Mouse (Mus musculus): ENCODE measurements at regions not wholly inside any gene's neighbourhood (a gene's known extent, or its start where the extent isn't known, plus 50 kb on each side); places are given as distances from the start of the nearest gene placed in this dataset.

GRCm38 (mm10) chr2:27812946-27813345 lies 73.3 kb upstream of the Col5a1 start:
- no peaks in the 10 kb centered on the region for H3K4me1 ChIP-seq (ENCODE audit: control insufficient read depth, insufficient read depth, low read length)
- no peaks in the 10 kb centered on the region for H3K9me3 ChIP-seq (ENCODE audit: control insufficient read depth, low read length)
- H3K27ac ChIP-seq (ENCODE audit: low read depth, low read length) = no peak overlapping the region
- ATAC-seq (ENCODE audit: low read depth) = no peak
- no peaks in the 10 kb centered on the region for H3K36me3 ChIP-seq (ENCODE audit: control insufficient read depth, insufficient read depth, low read length)
- no peaks in the 10 kb centered on the region for H3K27me3 ChIP-seq (ENCODE audit: control insufficient read depth, insufficient read depth, low read length)
- no peak overlapping the region for H3K4me3 ChIP-seq (ENCODE audit: low read depth, low read length)
- H3K4me2 ChIP-seq (ENCODE audit: low read depth, low read length) = no peak overlapping the region
- WGBS = 76% methylated on average over 3 of the region's 3 CpGs
- no peak overlapping the region for H3K9ac ChIP-seq (replicated peaks; ENCODE audit: low read depth, low read length)

- ATAC-seq (ENCODE audit: low read depth) = no peak
- Histone ChIP-seq H3K27ac (ENCODE audit: low read depth, low read length) (no peak overlapping the region), H3K4me3 (ENCODE audit: low read depth, low read length) (no peak overlapping the region), H3K9me3 (ENCODE audit: control insufficient read depth, low read length) (no peaks in the 10 kb centered on the region), H3K4me1 (ENCODE audit: control insufficient read depth, insufficient read depth, low read length) (no peaks in the 10 kb centered on the region), H3K36me3 (ENCODE audit: control insufficient read depth, insufficient read depth, low read length) (no peaks in the 10 kb centered on the region), H3K4me2 (ENCODE audit: low read depth, low read length) (no peak overlapping the region), H3K9ac (replicated peaks; ENCODE audit: low read depth, low read length) (no peak overlapping the region), H3K27me3 (ENCODE audit: control insufficient read depth, insufficient read depth, low read length) (no peaks in the 10 kb centered on the region)
- 69% methylated on average over 6 of the region's 6 CpGs for WGBS
Measured at GRCm38 (mm10) chr2:27813370-27813769, 72.9 kb upstream of the Col5a1 start.

DNA sequence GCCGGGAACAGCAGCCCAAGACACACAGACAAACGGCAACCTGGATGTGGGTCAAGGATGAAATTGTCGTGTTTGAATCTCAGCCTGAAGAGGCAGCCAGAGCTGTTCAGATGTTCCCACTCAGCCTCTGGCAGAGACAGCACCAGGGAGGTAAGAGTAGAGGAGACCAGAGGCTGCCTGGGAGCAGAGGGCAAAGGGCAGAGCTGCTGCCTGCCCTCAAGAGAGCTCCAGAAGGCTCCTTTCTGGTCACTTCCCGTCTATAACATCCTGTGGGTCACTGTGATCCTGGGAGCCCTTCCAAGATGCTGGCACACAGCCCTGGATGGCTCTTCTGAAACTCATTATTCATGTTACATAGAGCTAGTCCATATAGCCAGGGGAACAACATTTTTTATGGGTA lies 67.6 kb upstream of the Col5a1 start:
- Histone ChIP-seq H3K4me2 (ENCODE audit: low read depth, low read length) (no peak overlapping the region), H3K9me3 (ENCODE audit: control insufficient read depth, low read length) (no peaks in the 10 kb centered on the region), H3K36me3 (ENCODE audit: control insufficient read depth, insufficient read depth, low read length) (no peaks in the 10 kb centered on the region), H3K9ac (replicated peaks; ENCODE audit: low read depth, low read length) (no peak overlapping the region), H3K27ac (ENCODE audit: low read depth, low read length) (no peak overlapping the region), H3K4me1 (ENCODE audit: control insufficient read depth, insufficient read depth, low read length) (no peaks in the 10 kb centered on the region), H3K27me3 (ENCODE audit: control insufficient read depth, insufficient read depth, low read length) (no peaks in the 10 kb centered on the region), H3K4me3 (ENCODE audit: low read depth, low read length) (no peak overlapping the region)
- ATAC-seq (ENCODE audit: low read depth) = no peak
- WGBS = 61% methylated on average over 4 of the region's 4 CpGs

DNA sequence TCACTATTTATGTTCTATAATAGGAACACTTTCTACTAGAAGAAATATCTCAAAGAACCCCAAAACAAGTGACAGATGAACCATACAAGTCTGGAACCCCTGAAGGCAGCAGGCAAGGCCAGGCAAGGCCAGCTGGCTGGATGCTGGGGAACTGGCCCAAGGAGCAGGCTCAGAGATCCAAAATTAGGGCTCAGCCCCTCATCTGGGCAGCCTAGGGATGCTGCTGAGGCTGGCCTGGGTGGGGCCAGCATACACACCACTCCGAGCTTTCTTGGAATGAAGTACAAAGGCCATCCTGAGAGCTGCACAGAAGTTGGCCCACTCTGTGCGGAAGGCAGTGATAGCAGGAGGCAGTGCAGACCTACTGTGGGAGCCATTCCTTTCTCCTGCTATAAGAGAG lies 59.4 kb upstream of the Col5a1 start:
- no peaks in the 10 kb centered on the region for H3K36me3 ChIP-seq (ENCODE audit: control insufficient read depth, insufficient read depth, low read length)
- no peak overlapping the region for H3K27ac ChIP-seq (ENCODE audit: low read depth, low read length)
- H3K9me3 ChIP-seq (ENCODE audit: control insufficient read depth, low read length) = no peaks in the 10 kb centered on the region
- no peaks in the 10 kb centered on the region for H3K27me3 ChIP-seq (ENCODE audit: control insufficient read depth, insufficient read depth, low read length)
- WGBS = 88% methylated on average over 2 of the region's 2 CpGs
- H3K9ac ChIP-seq (replicated peaks; ENCODE audit: low read depth, low read length) = no peak overlapping the region
- H3K4me1 ChIP-seq (ENCODE audit: control insufficient read depth, insufficient read depth, low read length) = no peaks in the 10 kb centered on the region
- ATAC-seq (ENCODE audit: low read depth) = no peak
- no peak overlapping the region for H3K4me2 ChIP-seq (ENCODE audit: low read depth, low read length)
- no peak overlapping the region for H3K4me3 ChIP-seq (ENCODE audit: low read depth, low read length)

DNA sequence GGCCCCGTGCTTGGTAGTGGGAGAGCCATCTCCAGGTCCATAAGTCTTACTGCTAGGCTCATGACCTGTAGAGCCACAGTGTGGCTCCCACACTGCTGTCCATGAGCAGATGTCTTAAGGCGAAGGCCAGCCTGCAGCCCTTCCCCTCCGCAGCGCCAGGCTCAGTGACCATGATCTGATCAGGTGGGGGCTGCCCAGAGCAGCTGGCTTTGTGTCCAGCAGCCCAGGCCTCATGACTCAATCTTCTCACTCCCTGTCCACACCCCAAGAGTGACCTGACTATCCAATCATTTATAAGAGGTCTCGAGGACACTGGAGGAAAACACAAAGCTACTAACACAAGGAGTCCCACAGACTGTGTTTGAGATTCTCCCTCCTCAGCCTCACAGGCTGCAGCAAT lies 58.6 kb upstream of the Col5a1 start:
- Histone ChIP-seq H3K36me3 (ENCODE audit: control insufficient read depth, insufficient read depth, low read length) (no peaks in the 10 kb centered on the region), H3K9me3 (ENCODE audit: control insufficient read depth, low read length) (no peaks in the 10 kb centered on the region), H3K27me3 (ENCODE audit: control insufficient read depth, insufficient read depth, low read length) (no peaks in the 10 kb centered on the region), H3K27ac (ENCODE audit: low read depth, low read length) (no peak overlapping the region), H3K4me1 (ENCODE audit: control insufficient read depth, insufficient read depth, low read length) (no peaks in the 10 kb centered on the region), H3K4me2 (ENCODE audit: low read depth, low read length) (no peak overlapping the region), H3K9ac (replicated peaks; ENCODE audit: low read depth, low read length) (no peak overlapping the region), H3K4me3 (ENCODE audit: low read depth, low read length) (no peak overlapping the region)
- no peak for ATAC-seq (ENCODE audit: low read depth)
- 91% methylated on average over 5 of the region's 5 CpGs for WGBS

DNA sequence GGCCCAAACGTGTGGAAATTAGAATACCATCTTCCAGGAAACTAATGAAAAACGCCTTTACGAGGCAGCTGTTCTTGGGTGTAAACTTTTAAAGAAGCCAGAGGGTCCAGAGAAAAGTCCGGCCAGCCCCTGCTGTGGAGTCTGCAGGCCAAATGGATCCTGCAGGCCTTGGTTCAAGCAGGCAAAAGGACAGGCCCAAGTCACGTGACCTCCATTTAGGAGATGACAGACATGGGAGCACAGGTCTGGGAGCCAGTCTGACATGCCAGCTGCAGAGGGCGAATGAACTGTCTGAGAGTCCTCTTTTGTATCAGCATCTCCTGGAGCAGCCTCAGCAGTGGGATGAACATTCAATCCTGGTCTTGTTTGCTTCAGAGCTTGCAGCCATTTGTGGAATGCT lies 58.0 kb upstream of the Col5a1 start:
- Histone ChIP-seq H3K36me3 (ENCODE audit: control insufficient read depth, insufficient read depth, low read length) (no peaks in the 10 kb centered on the region), H3K9ac (replicated peaks; ENCODE audit: low read depth, low read length) (no peak overlapping the region), H3K4me1 (ENCODE audit: control insufficient read depth, insufficient read depth, low read length) (no peaks in the 10 kb centered on the region), H3K27me3 (ENCODE audit: control insufficient read depth, insufficient read depth, low read length) (no peaks in the 10 kb centered on the region), H3K27ac (ENCODE audit: low read depth, low read length) (no peak overlapping the region), H3K9me3 (ENCODE audit: control insufficient read depth, low read length) (no peaks in the 10 kb centered on the region), H3K4me2 (ENCODE audit: low read depth, low read length) (no peak overlapping the region), H3K4me3 (ENCODE audit: low read depth, low read length) (no peak overlapping the region)
- no peak for ATAC-seq (ENCODE audit: low read depth)
- 76% methylated on average over 6 of the region's 6 CpGs for WGBS

- no peak overlapping the region for H3K4me2 ChIP-seq (ENCODE audit: low read depth, low read length)
- H3K9me3 ChIP-seq (ENCODE audit: control insufficient read depth, low read length) = no peaks in the 10 kb centered on the region
- H3K4me1 ChIP-seq (ENCODE audit: control insufficient read depth, insufficient read depth, low read length) = no peaks in the 10 kb centered on the region
- H3K36me3 ChIP-seq (ENCODE audit: control insufficient read depth, insufficient read depth, low read length) = no peaks in the 10 kb centered on the region
- no peak for ATAC-seq (ENCODE audit: low read depth)
- H3K27ac ChIP-seq (ENCODE audit: low read depth, low read length) = no peak overlapping the region
- no peak overlapping the region for H3K4me3 ChIP-seq (ENCODE audit: low read depth, low read length)
- 82% methylated on average over 5 of the region's 5 CpGs for WGBS
- H3K27me3 ChIP-seq (ENCODE audit: control insufficient read depth, insufficient read depth, low read length) = no peaks in the 10 kb centered on the region
- H3K9ac ChIP-seq (replicated peaks; ENCODE audit: low read depth, low read length) = no peak overlapping the region
Measured at GRCm38 (mm10) chr2:27829551-27829950, 56.7 kb upstream of the Col5a1 start.

- H3K36me3 ChIP-seq (ENCODE audit: control insufficient read depth, insufficient read depth, low read length) = no peaks in the 10 kb centered on the region
- no peak for ATAC-seq (ENCODE audit: low read depth)
- no peaks in the 10 kb centered on the region for H3K27me3 ChIP-seq (ENCODE audit: control insufficient read depth, insufficient read depth, low read length)
- peaks cover 8% of the 10 kb centered on the region for H3K4me1 ChIP-seq (ENCODE audit: control insufficient read depth, insufficient read depth, low read length)
- no peaks in the 10 kb centered on the region for H3K9me3 ChIP-seq (ENCODE audit: control insufficient read depth, low read length)
- 89% methylated on average over 4 of the region's 4 CpGs for WGBS
- no peak overlapping the region for H3K27ac ChIP-seq (ENCODE audit: low read depth, low read length)
- no peak overlapping the region for H3K4me2 ChIP-seq (ENCODE audit: low read depth, low read length)
- H3K4me3 ChIP-seq (ENCODE audit: low read depth, low read length) = no peak overlapping the region
- no peak overlapping the region for H3K9ac ChIP-seq (replicated peaks; ENCODE audit: low read depth, low read length)
Measured at GRCm38 (mm10) chr2:27834971-27835370, 51.3 kb upstream of the Col5a1 start.

DNA sequence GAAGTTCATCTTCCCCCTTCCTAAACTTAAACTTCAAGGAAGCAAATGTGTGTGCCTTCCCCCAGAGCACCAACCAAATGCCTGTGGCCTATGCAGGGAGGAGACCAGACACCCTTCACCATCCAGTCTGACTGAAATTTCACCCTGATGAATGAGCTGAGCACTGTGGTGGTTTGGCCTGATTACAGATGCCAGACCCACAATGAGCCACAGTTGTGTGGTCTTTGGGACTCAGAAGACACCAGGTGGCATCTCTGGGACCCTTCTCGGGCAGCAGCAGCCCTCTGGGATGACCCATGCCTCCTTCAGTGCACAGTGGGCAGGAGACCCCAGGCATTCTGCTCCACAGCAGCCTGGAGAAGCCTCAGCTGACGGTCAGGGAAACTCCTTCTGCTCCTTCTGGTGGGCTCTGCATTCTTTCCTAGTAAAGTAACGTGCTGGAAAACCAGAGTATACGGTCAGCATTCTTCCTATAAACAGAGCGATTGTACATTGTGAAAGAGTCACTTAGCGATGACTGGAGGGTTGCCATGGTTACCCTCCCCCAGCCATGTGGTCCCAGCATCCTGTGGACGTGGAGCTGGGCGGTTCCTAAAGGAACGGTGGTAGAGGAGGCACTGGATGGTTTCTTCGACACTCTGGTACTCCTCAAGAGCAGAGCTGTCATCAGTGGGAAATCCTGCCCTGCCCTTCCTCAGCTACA lies 50.3 kb upstream of the Col5a1 start:
- H3K4me1 ChIP-seq (ENCODE audit: control insufficient read depth, insufficient read depth, low read length) = peaks cover 8% of the 10 kb centered on the region
- ATAC-seq (ENCODE audit: low read depth) = peak; percentile 54; the same call in 1 of the 2 replicates
- H3K27ac ChIP-seq (ENCODE audit: low read depth, low read length) = no peak overlapping the region
- no peaks in the 10 kb centered on the region for H3K36me3 ChIP-seq (ENCODE audit: control insufficient read depth, insufficient read depth, low read length)
- H3K9ac ChIP-seq (replicated peaks; ENCODE audit: low read depth, low read length) = no peak overlapping the region
- WGBS = 10% methylated on average over 10 of the region's 10 CpGs
- 0 out of 2 replicates have a peak overlapping the region, but pooled peaks have one; percentile 0 for H3K4me2 ChIP-seq (ENCODE audit: low read depth, low read length)
- H3K9me3 ChIP-seq (ENCODE audit: control insufficient read depth, low read length) = no peaks in the 10 kb centered on the region
- no peak overlapping the region for H3K4me3 ChIP-seq (ENCODE audit: low read depth, low read length)
- no peaks in the 10 kb centered on the region for H3K27me3 ChIP-seq (ENCODE audit: control insufficient read depth, insufficient read depth, low read length)

Measured in neural tube, embryonic 14.5 days (tissue).